Mouse (Mus musculus): ENCODE measurements around the gene Fhdc1. TPM values are rescaled to one million over a fixed set of nuclear protein-coding genes. Genes with fewer than 3 reads are reported as not detected.

Fhdc1 gene
- 1 to 10 TPM; 3.3 to 4.5 TPM for total RNA-seq (2021)
- long read RNA-seq, experiment 1, full-length matches to known transcripts = 3 of 4 reads
- long read RNA-seq, experiment 1, partial matches to known transcripts = 0 of 4 reads
- long read RNA-seq, experiment 1, other reads (novel, unspliced or antisense) = 1 of 4 reads
- long read RNA-seq, experiment 2, full-length matches to known transcripts = 1 of 2 reads
- long read RNA-seq, experiment 2, partial matches to known transcripts = 0 of 2 reads
- long read RNA-seq, experiment 2, other reads (novel, unspliced or antisense) = 1 of 2 reads

GRCm38 (mm10) chr3:84480006-84480897, at the start of gene Fhdc1:
Gene Fhdc1, minus strand, starts transcription at chr3:84480429.
- DNase-seq (ENCODE audit: low spot score in 2 of 2) = peak; percentile 30 to 39

GRCm38 (mm10) chr3:84529021-84529420, 48.8 kb upstream of the Fhdc1 start:
- no peak for DNase-seq (ENCODE audit: low spot score in 2 of 2)

- DNase-seq (ENCODE audit: low spot score in 2 of 2) = no peak
Measured at GRCm38 (mm10) chr3:84524952-84525351, 44.7 kb upstream of the Fhdc1 start.

GRCm38 (mm10) chr3:84516163-84516562, 35.9 kb upstream of the Fhdc1 start:
- no peak for DNase-seq (ENCODE audit: low spot score in 2 of 2)

- DNase-seq (ENCODE audit: low spot score in 2 of 2) = no peak
Measured at GRCm38 (mm10) chr3:84512774-84513515, 32.7 kb upstream of the Fhdc1 start.

- DNase-seq (ENCODE audit: low spot score in 2 of 2) = no peak
Measured at GRCm38 (mm10) chr3:84505193-84505592, 25.0 kb upstream of the Fhdc1 start.

GRCm38 (mm10) chr3:84504291-84504690, 24.1 kb upstream of the Fhdc1 start:
- no peak for DNase-seq (ENCODE audit: low spot score in 2 of 2)

- DNase-seq (ENCODE audit: low spot score in 2 of 2) = no peak
Measured at GRCm38 (mm10) chr3:84502101-84502500, 21.9 kb upstream of the Fhdc1 start.

GRCm38 (mm10) chr3:84500491-84500890, 20.3 kb upstream of the Fhdc1 start:
- no peak for DNase-seq (ENCODE audit: low spot score in 2 of 2)

GRCm38 (mm10) chr3:84497718-84498117, 17.5 kb upstream of the Fhdc1 start:
- DNase-seq (ENCODE audit: low spot score in 2 of 2) = no peak

GRCm38 (mm10) chr3:84492657-84493056, 12.4 kb upstream of the Fhdc1 start:
- no peak for DNase-seq (ENCODE audit: low spot score in 2 of 2)

GRCm38 (mm10) chr3:84492148-84492547, 11.9 kb upstream of the Fhdc1 start:
- no peak for DNase-seq (ENCODE audit: low spot score in 2 of 2)

GRCm38 (mm10) chr3:84488716-84489115, 8.5 kb upstream of the Fhdc1 start:
- no peak for DNase-seq (ENCODE audit: low spot score in 2 of 2)

- DNase-seq (ENCODE audit: low spot score in 2 of 2) = no peak
Measured at GRCm38 (mm10) chr3:84484891-84485290, 4.7 kb upstream of the Fhdc1 start.

- no peak for DNase-seq (ENCODE audit: low spot score in 2 of 2)
Measured at GRCm38 (mm10) chr3:84484333-84484732, 4.1 kb upstream of the Fhdc1 start.

GRCm38 (mm10) chr3:84482121-84482520, 1.9 kb upstream of the Fhdc1 start:
- DNase-seq (ENCODE audit: low spot score in 2 of 2) = no peak

- peak in 1 of 2 experiments; percentile 35 for DNase-seq (ENCODE audit: low spot score in 2 of 2)
Measured at GRCm38 (mm10) chr3:84481104-84481503, 875 bp upstream of the Fhdc1 start.

- peak; percentile 41 to 64 for DNase-seq (ENCODE audit: low spot score in 2 of 2)
Measured at GRCm38 (mm10) chr3:84479293-84480005, 780 bp downstream of the Fhdc1 start.

GRCm38 (mm10) chr3:84478896-84479292, 1.3 kb downstream of the Fhdc1 start:
- DNase-seq (ENCODE audit: low spot score in 2 of 2) = no peak

- no peak for DNase-seq (ENCODE audit: low spot score in 2 of 2)
Measured at GRCm38 (mm10) chr3:84478195-84478594, 2.0 kb downstream of the Fhdc1 start.

GRCm38 (mm10) chr3:84477498-84477897, 2.7 kb downstream of the Fhdc1 start:
- no peak for DNase-seq (ENCODE audit: low spot score in 2 of 2)

All from gastrocnemius, postnatal 4 days (tissue).